Mouse (Mus musculus) forelimb bud, embryonic 11.5 days (tissue): Measurements from ENCODE around the gene Kansl1.
A peak's percentile ranks its signal among the peaks of the same experiment; 100 is the strongest.

Source experiments
- DNase-seq: peaks from one replicate; pipeline ENCODE4 v3.0.0-alpha.2; 2012; ENCODE audit warnings: low read depth, low spot score

Gene Kansl1

GRCm38 (mm10) chr11:104309377-104310225 is 159.1 kb downstream of the Kansl1 start:
- no peak for DNase-seq

- no peak for DNase-seq
These were observed 161.5 kb downstream of the Kansl1 start for GRCm38 (mm10) chr11:104307136-104307535.

DNA sequence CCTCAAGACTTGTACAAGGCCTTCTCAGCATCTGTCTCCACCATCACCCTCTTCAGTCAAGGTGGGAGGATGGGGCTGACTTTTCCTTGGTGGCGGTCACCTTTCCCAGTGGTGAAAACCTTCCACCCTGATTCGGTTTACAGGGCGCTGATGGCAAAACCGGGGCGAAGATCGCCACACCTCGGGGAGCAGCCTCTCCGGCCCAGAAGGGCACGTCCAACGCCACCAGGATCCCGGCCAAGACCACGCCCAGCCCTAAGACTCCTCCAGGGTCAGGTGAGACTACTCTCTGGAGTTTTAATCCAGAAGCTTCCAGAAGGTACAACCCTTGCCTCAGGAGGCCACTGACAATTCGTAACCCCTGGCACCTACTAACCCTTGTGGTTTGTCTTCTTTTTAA is 162.2 kb downstream of the Kansl1 start:
- DNase-seq = no peak

DNA sequence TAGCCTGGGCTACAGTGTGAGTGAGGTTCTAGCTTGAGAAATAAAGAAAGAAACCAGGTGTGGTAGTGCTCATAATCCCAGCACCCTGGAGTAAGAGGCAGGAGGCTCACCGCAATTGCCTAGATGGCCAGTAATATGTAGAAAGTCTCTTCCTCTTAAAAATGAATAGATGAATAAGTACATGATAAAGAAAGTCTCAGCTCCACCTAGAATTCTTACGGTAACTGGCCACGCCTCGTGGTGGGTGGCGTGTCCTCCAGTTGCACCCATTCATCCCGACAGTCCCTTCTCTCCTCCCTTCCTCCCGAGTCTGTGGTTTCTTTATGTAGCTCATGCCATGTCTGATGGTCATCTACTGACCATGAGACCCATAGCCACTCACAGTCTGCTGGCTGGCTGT is 162.9 kb downstream of the Kansl1 start:
- DNase-seq = no peak

DNA sequence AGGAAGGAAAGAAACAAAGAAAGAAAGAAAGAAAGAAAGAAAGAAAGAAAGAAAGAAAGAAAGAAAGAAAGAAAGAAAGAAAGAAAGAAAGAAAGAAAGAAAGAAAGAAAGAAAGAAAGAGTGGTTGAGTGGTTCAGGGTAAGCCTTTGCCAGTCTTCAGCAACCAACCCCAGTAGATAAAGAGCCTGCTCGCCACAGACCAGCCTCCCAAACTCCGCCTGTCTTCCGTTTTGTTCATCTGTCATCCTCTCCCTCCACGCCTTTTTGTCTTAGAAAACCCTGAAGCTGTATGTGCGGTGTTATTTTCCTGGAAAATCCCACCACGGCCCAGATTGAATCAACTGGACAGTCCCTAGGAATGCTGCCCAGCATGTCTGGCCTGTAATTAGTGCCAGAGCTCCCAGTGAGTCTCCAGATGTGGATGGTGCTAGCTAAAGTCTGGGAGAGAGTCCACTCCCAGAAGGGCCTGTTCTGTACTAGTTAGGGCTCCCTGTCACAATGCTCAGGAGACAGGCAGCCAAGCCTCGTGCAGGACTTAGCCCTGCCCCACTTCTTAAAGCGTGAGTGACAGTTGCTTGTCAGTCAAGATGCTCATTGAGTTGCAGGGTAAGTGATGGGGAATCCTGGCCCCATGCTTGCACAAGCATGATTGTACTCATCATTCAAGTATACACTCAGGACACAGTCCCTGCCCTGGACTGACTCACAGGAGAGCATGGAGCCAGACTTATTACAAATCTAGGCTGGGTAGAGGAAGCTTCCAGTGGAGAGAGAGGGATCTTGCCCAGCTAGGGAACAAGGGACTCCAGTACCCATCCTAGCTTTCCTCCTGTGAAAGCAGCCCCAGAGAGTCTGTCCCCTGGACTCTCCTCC is 165.3 kb downstream of the Kansl1 start:
- peak; percentile 63 for DNase-seq

GRCm38 (mm10) chr11:104302628-104303027 is 166.0 kb downstream of the Kansl1 start:
- DNase-seq = peak; percentile 28

DNA sequence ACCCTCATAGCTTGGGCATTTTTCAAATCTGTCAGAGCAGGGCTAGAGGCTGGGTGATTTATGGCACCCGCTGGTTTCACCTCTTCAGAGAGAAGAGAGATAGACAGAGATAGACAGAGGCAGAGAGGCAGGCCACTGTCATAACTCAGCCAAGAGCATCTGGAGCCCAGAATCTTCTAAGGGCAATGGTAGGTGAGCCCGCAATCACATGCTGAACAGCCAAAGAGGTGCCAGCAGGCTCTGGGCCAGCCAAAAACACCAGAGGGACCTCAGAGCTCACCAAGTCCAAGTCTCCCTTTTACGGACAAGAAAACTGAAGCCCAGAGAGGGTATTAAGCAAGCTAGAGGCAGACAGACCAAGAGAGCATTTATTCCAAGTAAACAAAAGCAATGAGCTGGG is 171.0 kb downstream of the Kansl1 start:
- no peak for DNase-seq

- peak; percentile 23 for DNase-seq
These were observed 173.0 kb downstream of the Kansl1 start for GRCm38 (mm10) chr11:104295656-104296055.

GRCm38 (mm10) chr11:104295145-104295544 is 173.5 kb downstream of the Kansl1 start:
- no peak for DNase-seq

DNA sequence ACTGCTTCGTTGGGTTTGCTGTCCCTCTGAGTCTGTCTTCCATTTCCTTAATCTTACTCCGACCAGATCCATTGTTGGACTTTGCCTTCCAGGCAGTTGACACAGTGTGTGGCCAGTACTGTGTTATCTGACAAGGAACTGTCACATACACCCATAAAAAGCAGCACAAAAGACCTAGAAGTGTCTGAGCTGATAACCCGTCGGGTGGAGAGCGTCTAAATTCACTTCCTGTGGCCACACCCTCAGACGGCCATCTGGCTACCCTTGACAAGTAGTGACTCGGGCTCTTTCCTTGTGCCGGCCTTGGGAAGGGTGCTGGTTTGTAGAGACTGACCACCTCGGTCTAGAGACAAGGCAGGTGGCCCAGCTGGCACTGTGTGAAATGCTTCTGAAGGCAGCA is 175.4 kb downstream of the Kansl1 start:
- no peak for DNase-seq

DNA sequence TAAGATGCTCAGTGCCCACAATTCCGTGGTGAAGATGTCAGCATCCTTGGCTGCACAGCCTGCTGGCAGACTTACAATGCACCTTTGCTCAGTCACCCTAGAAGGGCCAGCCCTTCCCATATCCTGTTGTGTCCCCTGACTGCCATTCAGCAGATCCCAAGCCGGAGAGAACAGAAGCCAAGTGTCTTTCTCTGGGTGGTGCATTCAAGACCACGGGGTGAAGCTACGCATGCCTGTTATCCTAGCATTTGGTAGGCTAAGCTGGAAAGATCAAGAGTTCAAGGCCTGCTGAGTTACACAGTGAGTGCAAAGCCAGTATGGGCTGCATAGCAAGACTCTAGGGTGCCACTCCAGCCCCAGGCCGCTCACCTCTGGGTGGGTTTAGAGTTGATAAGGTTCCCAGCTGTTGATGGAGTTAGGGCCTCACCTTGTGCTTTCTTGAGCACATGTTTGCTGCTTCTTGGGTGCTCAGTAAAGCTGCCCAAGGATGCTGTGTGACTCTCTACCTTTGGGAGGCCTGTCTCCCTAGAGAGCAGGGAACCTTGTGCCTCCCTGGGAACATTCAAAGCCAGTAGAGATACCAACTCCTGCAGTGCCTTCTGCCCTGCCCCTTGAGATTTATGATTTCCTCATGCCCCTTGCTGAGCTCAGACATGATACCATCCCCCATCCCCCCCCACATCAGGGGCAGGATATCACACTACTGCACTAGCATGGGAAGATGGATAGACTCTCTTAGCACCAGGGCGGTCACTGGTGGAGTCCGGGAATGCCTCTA is 176.0 kb downstream of the Kansl1 start:
- DNase-seq = no peak

DNA sequence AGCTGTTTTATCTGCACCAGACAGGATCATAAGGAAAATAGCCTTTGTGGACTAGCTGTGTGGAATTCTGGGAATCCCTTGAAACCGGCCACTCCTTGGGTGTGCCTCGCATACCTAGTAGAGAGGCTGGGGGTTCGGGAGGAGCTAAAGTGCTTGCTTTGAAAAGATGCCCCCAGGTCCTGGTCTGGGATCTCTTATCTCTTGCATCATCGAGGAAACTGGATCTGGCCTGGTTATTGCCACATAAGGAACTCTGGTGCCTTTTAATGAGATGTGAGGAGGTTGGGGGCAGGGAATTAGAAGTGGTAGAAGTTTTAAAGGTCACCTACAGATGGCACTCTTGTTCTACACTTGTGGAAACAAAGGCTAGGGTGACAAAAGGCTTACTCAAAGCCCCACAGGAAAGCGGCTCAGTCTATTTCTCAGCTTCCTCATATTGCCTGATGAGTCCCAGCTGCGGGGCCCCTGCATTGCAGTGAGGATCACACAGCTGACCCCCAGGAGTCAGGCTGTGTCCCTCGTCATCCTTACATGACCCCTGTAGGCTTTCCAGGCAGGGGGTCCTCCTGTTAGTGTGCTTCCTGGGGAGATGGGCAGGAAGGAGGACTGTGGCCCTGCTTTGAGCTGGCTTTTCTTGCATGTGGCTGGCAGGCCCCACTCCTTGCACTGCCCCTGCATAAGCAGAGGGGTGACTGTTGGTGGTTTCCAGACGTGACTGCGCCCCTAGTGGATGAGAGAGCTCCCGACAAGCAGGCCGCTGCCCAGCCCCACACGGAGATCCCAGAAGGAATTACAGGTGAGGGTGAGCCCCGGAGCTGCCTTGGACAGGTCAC is 179.2 kb downstream of the Kansl1 start:
- peak; percentile 85 for DNase-seq

GRCm38 (mm10) chr11:104288835-104289198 is 179.8 kb downstream of the Kansl1 start:
- no peak for DNase-seq

GRCm38 (mm10) chr11:104287113-104287512 is 181.5 kb downstream of the Kansl1 start:
- no peak for DNase-seq
